Comparison of ENCODE assay signal across 8 mouse cellular contexts in genomic region chr10:12694774-12695173, GRCm38 (mm10).
DNase-seq lines count a peak whose midpoint lies in the region; ATAC-seq lines count a peak whose summit lies in the region.

No protein-coding gene starts in this region.

- peak; percentile 25 for DNase-seq in kidney, adult 11 months
- DNase-seq in kidney, adult 18-20 months = no peak
- DNase-seq in gastrocnemius, postnatal 36 days = peak; percentile 36 to 41
- no peak for DNase-seq in cerebellum, postnatal 25 days
- no peak for DNase-seq in layer of hippocampus, postnatal 14 days (ENCODE audit: low spot score in 2 of 2)
- no peak for DNase-seq in left cerebral cortex, adult 11 months (ENCODE audit: low spot score)

- H3K4me1 ChIP-seq in kidney, embryonic 15.5 days = peaks cover 4% of the 10 kb centered on the region; the same call in 1 of the 2 replicates

- H3K9ac ChIP-seq in kidney, embryonic 15.5 days = no peak overlapping the region

- H3K36me3 ChIP-seq in kidney, embryonic 15.5 days = peaks cover 42% of the 10 kb centered on the region

- ATAC-seq in kidney, embryonic 15.5 days (replicated peaks; ENCODE audit: low FRiP score) = peak; percentile 76; the same call in 1 of the 2 replicates
- 0 out of 2 replicates have a peak, but pooled peaks have one; percentile 11 for ATAC-seq in megakaryocyte progenitor cell, adult 5-6 weeks (replicated peaks; ENCODE audit: poor library complexity)

- H3K9me3 ChIP-seq in kidney, embryonic 15.5 days (replicated peaks) = no peaks in the 10 kb centered on the region

- peak overlapping the region; percentile 75 for H3K27ac ChIP-seq in kidney, embryonic 15.5 days

- no peak overlapping the region for H3K4me2 ChIP-seq in kidney, embryonic 15.5 days

- no peaks in the 10 kb centered on the region for H3K27me3 ChIP-seq in kidney, embryonic 15.5 days

- H3K4me3 ChIP-seq in kidney, embryonic 15.5 days (replicated peaks) = no peak overlapping the region

- intact Hi-C loops in gastrocnemius, postnatal 36 days (cut with DNase I) = loop anchor here (5.0 kb wide), 1 partner anchor 228 kb away; no protein-coding TSS in a partner anchor

- 8% methylated on average over 6 of the region's 6 CpGs for WGBS in kidney, embryonic 15.5 days

Comparison
In these comparisons a context has a peak if more than half of its experiments do, and no peak if none do; other contexts are left out.
1. DNase-seq: peak in kidney, adult 11 months (single experiment) and gastrocnemius, postnatal 36 days (2 of 2); none in kidney, adult 18-20 months (single experiment), cerebellum, postnatal 25 days (0 of 2), layer of hippocampus, postnatal 14 days (0 of 2) and left cerebral cortex, adult 11 months (single experiment).